Mouse (Mus musculus) bone marrow macrophage, adult 2 months (primary cell): ENCODE data around the gene Dusp11. TPM values are rescaled to one million over a fixed set of nuclear protein-coding genes. Genes with fewer than 3 reads are reported as not detected.
"Not testable (repeated sequence)": the region's sequence is repeated elsewhere in the genome, so short reads cannot be mapped to it uniquely, and the experiment has no call there.

Experiments
- H3K27ac ChIP-seq: 2 replicates; pipeline ENCODE4 v1.5.1; 2012; ENCODE audit warnings: low read depth, low read length; ENCODE audit not compliant: insufficient read depth
- H3K4me1 ChIP-seq: 2 replicates; pipeline ENCODE4 v1.6.1; 2012; ENCODE audit warnings: low read length; ENCODE audit not compliant: control insufficient read depth, insufficient read depth
- H3K4me3 ChIP-seq: 2 replicates; pipeline ENCODE4 v1.5.1; 2012; ENCODE audit warnings: mild to moderate bottlenecking, low read length, moderate library complexity; ENCODE audit not compliant: insufficient read depth
- CTCF ChIP-seq: IDR thresholded peaks from 2 replicates; pipeline ENCODE4 v1.5.1; 2012; ENCODE audit warnings: low read depth, mild to moderate bottlenecking, low read length, moderate library complexity
- POLR2A ChIP-seq: IDR thresholded peaks from 2 replicates; pipeline ENCODE4 v1.6.1; 2012; ENCODE audit warnings: mild to moderate bottlenecking, low read depth, low read length, borderline replicate concordance
- polyA plus RNA-seq: library from polyadenylated mRNA; stranded (reverse); fragments of >200 nt; gene quantifications from 2 replicates; pipeline ENCODE4 v1.2.4, GENCODE M21; 2012; ENCODE audit not compliant: missing spikeins, insufficient read depth, insufficient read length

Dusp11 gene
- polyA plus RNA-seq, 1 experiment = 108 TPM

DNA sequence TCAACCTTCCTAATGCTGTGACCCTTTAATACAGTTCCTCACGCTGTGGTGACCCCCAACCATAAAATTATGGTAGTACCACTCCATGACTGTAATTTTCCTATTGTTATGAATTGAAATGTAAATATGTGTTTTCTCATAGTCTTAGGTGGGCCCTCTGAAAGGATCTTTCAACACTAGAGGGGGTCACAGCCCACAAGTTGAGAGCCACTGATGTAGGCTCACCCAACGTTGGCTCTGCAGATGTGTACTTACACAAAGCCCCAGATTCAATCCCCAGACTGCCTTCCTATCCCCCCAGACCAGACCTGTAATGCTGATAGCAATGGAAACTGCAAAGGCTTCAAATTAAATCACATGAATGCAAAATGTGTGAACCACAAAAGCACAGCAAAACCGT, 25.8 kb downstream of the Dusp11 start:
- Histone ChIP-seq H3K4me1 (peaks cover 5% of the 10 kb centered on the region), H3K4me3 (no peak overlapping the region), H3K27ac (no peak overlapping the region)
- no peak for TF ChIP-seq CTCF
- TF ChIP-seq POLR2A = no peak

- Histone ChIP-seq H3K4me1 (peaks cover 5% of the 10 kb centered on the region), H3K27ac (no peak overlapping the region)
- no peak for TF ChIP-seq CTCF
- TF ChIP-seq POLR2A = no peak
Measured at GRCm38 (mm10) chr6:85934047-85934446, 27.4 kb downstream of the Dusp11 start.

GRCm38 (mm10) chr6:85929312-85929711, 32.2 kb downstream of the Dusp11 start:
- Histone ChIP-seq H3K4me3 (no peak overlapping the region), H3K4me1 (no peaks in the 10 kb centered on the region), H3K27ac (no peak overlapping the region)
- TF ChIP-seq POLR2A = no peak
- TF ChIP-seq CTCF = no peak

More at GRCm38 (mm10) chr6:85934047-85934446, 27.4 kb downstream of the Dusp11 start:
- no peak overlapping the region for H3K4me3 ChIP-seq

DNA sequence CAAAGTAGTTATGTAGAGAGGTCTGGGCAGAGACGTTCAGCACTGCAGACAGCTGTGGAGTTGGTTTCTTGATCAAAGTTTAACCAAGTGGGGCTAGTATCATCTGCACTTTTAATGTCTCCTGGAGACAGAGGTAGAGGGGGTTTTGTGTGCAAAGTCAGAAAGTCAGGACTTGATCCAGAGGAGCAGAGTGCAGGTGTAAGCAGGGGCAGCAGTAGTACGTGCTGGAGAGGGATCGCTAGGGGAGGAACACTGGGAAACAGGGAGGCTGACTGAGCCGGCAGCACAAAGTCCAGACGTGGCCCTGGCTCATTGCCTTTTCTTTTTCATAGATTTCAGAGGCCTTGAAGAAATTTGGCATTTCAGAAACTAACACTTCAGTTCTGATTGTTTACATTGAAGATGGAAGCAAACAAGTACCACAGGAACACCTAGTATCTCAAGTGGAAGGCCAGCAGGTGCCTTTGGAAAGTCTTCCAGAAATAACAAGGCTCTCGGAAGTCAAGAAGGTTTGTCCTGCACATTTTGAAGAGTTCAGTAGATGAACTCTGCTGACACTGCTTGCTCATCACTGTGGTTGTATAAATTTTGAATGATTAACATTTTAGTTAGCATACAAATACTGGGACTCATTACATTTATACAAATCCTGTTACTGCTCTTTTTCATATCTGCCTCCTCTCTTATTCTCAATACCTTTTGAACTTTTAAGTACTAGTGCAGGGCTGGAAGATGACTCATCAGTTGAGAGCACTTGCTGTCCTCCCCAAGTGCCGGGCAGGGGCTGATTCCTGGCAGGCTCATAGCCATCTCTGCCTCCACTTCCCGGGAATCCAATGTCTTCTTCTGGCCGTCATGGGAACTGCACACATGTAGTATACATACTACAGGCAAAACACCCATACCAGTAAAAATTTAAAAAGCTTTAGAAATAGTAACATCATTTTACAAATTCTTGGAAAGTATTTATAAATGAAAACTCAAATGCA, 33.7 kb downstream of the Dusp11 start:
- TF ChIP-seq CTCF = no peak
- no peak for TF ChIP-seq POLR2A
- Histone ChIP-seq H3K4me1 (no peaks in the 10 kb centered on the region), H3K4me3 (no peak overlapping the region), H3K27ac (no peak overlapping the region)

DNA sequence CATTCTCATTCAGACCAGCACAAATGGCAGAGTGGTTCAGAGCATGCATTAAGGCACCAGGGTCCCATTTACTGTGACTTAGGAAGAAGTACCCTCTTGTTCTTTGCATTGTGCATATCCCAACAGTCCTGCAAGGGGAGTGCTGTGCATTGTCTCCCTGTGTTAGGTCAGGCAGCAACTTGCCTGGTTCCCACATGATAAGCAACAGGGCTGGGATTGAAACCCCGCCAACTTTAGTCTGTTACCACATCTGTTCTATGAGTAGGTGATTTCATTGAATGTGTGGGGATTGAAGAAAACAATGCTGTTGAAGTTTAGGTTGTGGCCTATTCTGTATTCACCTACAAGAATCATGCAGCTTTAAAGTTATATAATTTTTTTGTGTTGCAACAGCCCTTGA, 34.8 kb downstream of the Dusp11 start:
- no peak for TF ChIP-seq CTCF
- no peak for TF ChIP-seq POLR2A
- Histone ChIP-seq H3K4me3 (no peak overlapping the region), H3K4me1 (no peaks in the 10 kb centered on the region), H3K27ac (no peak overlapping the region)

DNA sequence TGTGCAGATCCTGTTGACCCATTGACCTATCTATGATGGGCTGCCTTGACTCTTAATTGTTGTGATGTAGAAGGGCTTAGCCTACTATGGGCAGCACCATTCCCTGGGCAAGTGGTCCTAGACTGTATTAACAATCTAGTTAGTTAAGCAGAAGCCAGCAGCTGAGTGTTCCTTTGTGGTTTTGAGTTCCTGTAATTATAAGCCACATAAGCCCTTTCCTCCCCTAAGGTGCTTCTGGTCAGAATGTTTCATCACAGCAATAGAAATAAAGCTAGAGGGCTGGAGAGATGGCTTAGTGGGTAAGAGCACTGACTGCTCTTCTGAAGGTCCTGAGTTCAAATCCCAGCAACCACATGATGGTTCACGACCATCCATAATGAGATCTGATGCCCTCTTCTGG, 37.8 kb downstream of the Dusp11 start:
- H3K4me1 ChIP-seq = no peaks in the 10 kb centered on the region
- no peak overlapping the region for H3K27ac ChIP-seq
- no peak overlapping the region for H3K4me3 ChIP-seq
- no peak for TF ChIP-seq CTCF
- no peak for TF ChIP-seq POLR2A

DNA sequence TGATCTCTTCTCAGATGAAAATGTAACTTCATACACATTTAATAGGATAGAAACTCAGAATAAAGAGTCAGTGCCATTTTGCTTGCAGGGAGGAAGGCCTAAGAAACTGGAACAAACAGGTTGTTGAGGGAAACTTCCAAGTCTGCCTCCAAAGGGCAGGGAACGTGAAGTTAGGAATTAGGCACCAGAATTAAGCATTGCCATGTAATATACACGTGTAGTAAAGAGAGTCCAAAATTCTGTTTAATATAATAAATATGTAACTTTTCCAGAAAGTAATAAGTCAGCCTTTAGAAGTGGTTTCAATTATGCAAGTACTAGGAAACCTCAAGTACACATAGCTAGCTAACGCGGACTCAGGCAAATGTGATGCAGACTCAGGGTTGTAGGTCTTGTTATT, 42.1 kb downstream of the Dusp11 start:
- TF ChIP-seq CTCF (no peak), POLR2A (no peak)
- no peak overlapping the region for H3K27ac ChIP-seq
- no peak overlapping the region for H3K4me3 ChIP-seq
- peaks cover 5% of the 10 kb centered on the region for H3K4me1 ChIP-seq

- H3K27ac ChIP-seq, H3K4me3 ChIP-seq, H3K4me1 ChIP-seq: not testable (repeated sequence)
Measured at GRCm38 (mm10) chr6:85918341-85918740, 43.1 kb downstream of the Dusp11 start.

- H3K4me3 ChIP-seq = peak overlapping the region; percentile 69
- no peak for TF ChIP-seq CTCF
- TF ChIP-seq POLR2A = no peak
- peak overlapping the region; percentile 73 for H3K27ac ChIP-seq
- peaks cover 8% of the 10 kb centered on the region for H3K4me1 ChIP-seq
Measured at GRCm38 (mm10) chr6:85916596-85916995, 44.9 kb downstream of the Dusp11 start.

GRCm38 (mm10) chr6:85915539-85916513, 45.6 kb downstream of the Dusp11 start, which contains the start of gene Nat8f1:
TSS of gene Nat8f1 (minus strand) at chr6:85915687.
- peak; percentile 87; the same call in 1 of the 2 replicates for TF ChIP-seq POLR2A
- Histone ChIP-seq H3K4me3 (peak within 1 kb of the TSS; percentile 69), H3K27ac (peak within 1 kb of the TSS; percentile 84)
- H3K4me1 ChIP-seq = not testable (repeated sequence)
